Mouse (Mus musculus): Measurements from ENCODE around the gene Sulf2. TPM values are rescaled to one million over a fixed set of nuclear protein-coding genes. Genes with fewer than 3 reads are reported as not detected.
"Not testable (repeated sequence)": the region's sequence is repeated elsewhere in the genome, so short reads cannot be mapped to it uniquely, and the experiment has no call there.

The Sulf2 gene
- polyA plus RNA-seq, 1 experiment from 2014 or later, result 174 TPM

GRCm38 (mm10) chr2:166085780-166086179 lies 69.7 kb downstream of the Sulf2 start:
- no peak overlapping the region for H3K27ac ChIP-seq
- H3K79me2 ChIP-seq (ENCODE audit: inconsistent target), result no peaks in the 10 kb centered on the region
- H3K4me3 ChIP-seq (ENCODE audit: inconsistent target), result no peak overlapping the region
- no peaks in the 10 kb centered on the region for H3K36me3 ChIP-seq (ENCODE audit: inconsistent target)
- WGBS (ENCODE audit: missing documents), result 93% methylated on average over 10 of the region's 10 CpGs

- H3K36me3 ChIP-seq (ENCODE audit: inconsistent target); H3K27ac ChIP-seq; H3K4me3 ChIP-seq (ENCODE audit: inconsistent target); H3K79me2 ChIP-seq (ENCODE audit: inconsistent target): not testable (repeated sequence)
- WGBS (ENCODE audit: missing documents), result 34% methylated on average over 6 of the region's 6 CpGs
Measured at GRCm38 (mm10) chr2:166084964-166085363, 70.5 kb downstream of the Sulf2 start.

- Histone ChIP-seq H3K4me3 (ENCODE audit: inconsistent target) (no peak overlapping the region), H3K36me3 (ENCODE audit: inconsistent target) (no peaks in the 10 kb centered on the region), H3K27ac (no peak overlapping the region), H3K79me2 (ENCODE audit: inconsistent target) (no peaks in the 10 kb centered on the region)
- WGBS (ENCODE audit: missing documents), result 81% methylated on average over 7 of the region's 7 CpGs
Measured at GRCm38 (mm10) chr2:166084111-166084510, 71.4 kb downstream of the Sulf2 start.

- Histone ChIP-seq H3K36me3 (ENCODE audit: inconsistent target) (no peaks in the 10 kb centered on the region), H3K79me2 (ENCODE audit: inconsistent target) (no peaks in the 10 kb centered on the region), H3K27ac (no peak overlapping the region), H3K4me3 (ENCODE audit: inconsistent target) (no peak overlapping the region)
- 40% methylated on average over 6 of the region's 9 CpGs for WGBS (ENCODE audit: missing documents)
Measured at GRCm38 (mm10) chr2:166083542-166084031, 71.9 kb downstream of the Sulf2 start.

- Histone ChIP-seq H3K36me3 (ENCODE audit: inconsistent target) (no peaks in the 10 kb centered on the region), H3K79me2 (ENCODE audit: inconsistent target) (no peaks in the 10 kb centered on the region), H3K4me3 (ENCODE audit: inconsistent target) (no peak overlapping the region), H3K27ac (no peak overlapping the region)
- WGBS (ENCODE audit: missing documents), result 93% methylated on average over 10 of the region's 10 CpGs
Measured at GRCm38 (mm10) chr2:166082661-166083060, 72.8 kb downstream of the Sulf2 start.

GRCm38 (mm10) chr2:166082193-166082592 lies 73.3 kb downstream of the Sulf2 start:
- Histone ChIP-seq H3K36me3 (ENCODE audit: inconsistent target) (no peaks in the 10 kb centered on the region), H3K4me3 (ENCODE audit: inconsistent target) (no peak overlapping the region), H3K79me2 (ENCODE audit: inconsistent target) (no peaks in the 10 kb centered on the region), H3K27ac (no peak overlapping the region)
- WGBS (ENCODE audit: missing documents), result 64% methylated on average over 5 of the region's 5 CpGs

GRCm38 (mm10) chr2:166080967-166081750 lies 74.3 kb downstream of the Sulf2 start:
- 84% methylated on average over 17 of the region's 21 CpGs for WGBS (ENCODE audit: missing documents)
- Histone ChIP-seq H3K79me2 (ENCODE audit: inconsistent target) (no peaks in the 10 kb centered on the region), H3K36me3 (ENCODE audit: inconsistent target) (no peaks in the 10 kb centered on the region), H3K27ac (no peak overlapping the region), H3K4me3 (ENCODE audit: inconsistent target) (no peak overlapping the region)

GRCm38 (mm10) chr2:166079961-166080885 lies 75.2 kb downstream of the Sulf2 start:
- no peak overlapping the region for H3K4me3 ChIP-seq (ENCODE audit: inconsistent target)
- WGBS (ENCODE audit: missing documents), result 70% methylated on average over 14 of the region's 17 CpGs
- no peak overlapping the region for H3K27ac ChIP-seq
- no peaks in the 10 kb centered on the region for H3K36me3 ChIP-seq (ENCODE audit: inconsistent target)
- no peaks in the 10 kb centered on the region for H3K79me2 ChIP-seq (ENCODE audit: inconsistent target)

- no peaks in the 10 kb centered on the region for H3K36me3 ChIP-seq (ENCODE audit: inconsistent target)
- no peak overlapping the region for H3K27ac ChIP-seq
- 68% methylated on average over 14 of the region's 14 CpGs for WGBS (ENCODE audit: missing documents)
- H3K4me3 ChIP-seq (ENCODE audit: inconsistent target), result no peak overlapping the region
- no peaks in the 10 kb centered on the region for H3K79me2 ChIP-seq (ENCODE audit: inconsistent target)
Measured at GRCm38 (mm10) chr2:166079231-166079630, 76.2 kb downstream of the Sulf2 start.

GRCm38 (mm10) chr2:166077371-166077770 lies 78.1 kb downstream of the Sulf2 start:
- H3K36me3 ChIP-seq (ENCODE audit: inconsistent target), result peaks cover 5% of the 10 kb centered on the region; the same call in 1 of the 2 replicates
- no peaks in the 10 kb centered on the region for H3K79me2 ChIP-seq (ENCODE audit: inconsistent target)
- H3K4me3 ChIP-seq (ENCODE audit: inconsistent target), result no peak overlapping the region
- WGBS (ENCODE audit: missing documents), result 94% methylated on average over 9 of the region's 9 CpGs
- no peak overlapping the region for H3K27ac ChIP-seq

- 90% methylated on average over 6 of the region's 6 CpGs for WGBS (ENCODE audit: missing documents)
- Histone ChIP-seq H3K79me2 (ENCODE audit: inconsistent target) (no peaks in the 10 kb centered on the region), H3K36me3 (ENCODE audit: inconsistent target) (peaks cover 31% of the 10 kb centered on the region), H3K27ac (no peak overlapping the region), H3K4me3 (ENCODE audit: inconsistent target) (no peak overlapping the region)
Measured at GRCm38 (mm10) chr2:166074322-166074721, 81.1 kb downstream of the Sulf2 start.

- no peak overlapping the region for H3K27ac ChIP-seq
- 93% methylated on average over 10 of the region's 10 CpGs for WGBS (ENCODE audit: missing documents)
- H3K79me2 ChIP-seq (ENCODE audit: inconsistent target), result no peaks in the 10 kb centered on the region
- H3K4me3 ChIP-seq (ENCODE audit: inconsistent target), result no peak overlapping the region
- H3K36me3 ChIP-seq (ENCODE audit: inconsistent target), result peaks cover 43% of the 10 kb centered on the region
Measured at GRCm38 (mm10) chr2:166073082-166073481, 82.4 kb downstream of the Sulf2 start.

- Histone ChIP-seq H3K36me3 (ENCODE audit: inconsistent target) (peaks cover 53% of the 10 kb centered on the region), H3K27ac (no peak overlapping the region), H3K4me3 (ENCODE audit: inconsistent target) (no peak overlapping the region), H3K79me2 (ENCODE audit: inconsistent target) (no peaks in the 10 kb centered on the region; the same call in 1 of the 2 replicates)
- WGBS (ENCODE audit: missing documents), result 83% methylated on average over 7 of the region's 9 CpGs
Measured at GRCm38 (mm10) chr2:166071889-166072288, 83.6 kb downstream of the Sulf2 start.

- H3K4me3 ChIP-seq (ENCODE audit: inconsistent target), result no peak overlapping the region
- peaks cover 57% of the 10 kb centered on the region for H3K36me3 ChIP-seq (ENCODE audit: inconsistent target)
- peaks cover 4% of the 10 kb centered on the region; the same call in 1 of the 2 replicates for H3K79me2 ChIP-seq (ENCODE audit: inconsistent target)
- WGBS (ENCODE audit: missing documents), result 93% methylated on average over 5 of the region's 5 CpGs
- H3K27ac ChIP-seq, result no peak overlapping the region
Measured at GRCm38 (mm10) chr2:166071481-166071880, 84.0 kb downstream of the Sulf2 start.

- Histone ChIP-seq H3K79me2 (ENCODE audit: inconsistent target) (peaks cover 16% of the 10 kb centered on the region; the same call in 1 of the 2 replicates), H3K36me3 (ENCODE audit: inconsistent target) (peaks cover 69% of the 10 kb centered on the region), H3K27ac (no peak overlapping the region), H3K4me3 (ENCODE audit: inconsistent target) (no peak overlapping the region)
- WGBS (ENCODE audit: missing documents), result 96% methylated on average over 7 of the region's 7 CpGs
Measured at GRCm38 (mm10) chr2:166069738-166070137, 85.7 kb downstream of the Sulf2 start.

All from macrophage (primary cell).